Mouse (Mus musculus): ENCODE data around the gene Gemin2.

- TF ChIP-seq CTCF (IDR thresholded peaks at IDR 0.05; ENCODE audit: control insufficient read depth, insufficient read depth, insufficient read length): no peak
- no peak for TF ChIP-seq USF1 (IDR thresholded peaks at IDR 0.05; ENCODE audit: low read depth)
- no peak for TF ChIP-seq MYOG (IDR thresholded peaks at IDR 0.05; ENCODE audit: control insufficient read depth, extremely low read depth, insufficient read length)
- no peak for TF ChIP-seq MAX (IDR thresholded peaks at IDR 0.05)
- TF ChIP-seq MYOD1 (IDR thresholded peaks at IDR 0.05; ENCODE audit: control insufficient read depth, insufficient read length, low read depth): no peak
- no peak for TF ChIP-seq FOSL1 (IDR thresholded peaks at IDR 0.05; ENCODE audit: insufficient read depth, low read length, poor library complexity, severe bottlenecking)
Observed at GRCm38 (mm10) chr12:59074052-59074451, 60.9 kb downstream of the Gemin2 start.

Data from C2C12 (cell line).